Mouse (Mus musculus): ENCODE results near the gene Lurap1. TPM values are rescaled to one million over a fixed set of nuclear protein-coding genes. Genes with fewer than 3 reads are reported as not detected.

Lurap1 gene
- polyA plus RNA-seq, 2 experiments = 0.10 TPM

GRCm38 (mm10) chr4:116133126-116133525, 18.0 kb downstream of the Lurap1 start:
- DNase-seq (ENCODE audit: low read depth in 3 of 3, low spot score in 3 of 3) = no peak
- WGBS (ENCODE audit: insufficient replicate concordance) = 44% methylated on average over 4 of the region's 4 CpGs

GRCm38 (mm10) chr4:116127956-116128355, 23.2 kb downstream of the Lurap1 start:
- no peak overlapping the region for H3K27ac ChIP-seq
- H3K27me3 ChIP-seq (ENCODE audit: control insufficient read depth, insufficient read depth, low read length) = no peaks in the 10 kb centered on the region
- no peaks in the 10 kb centered on the region for H3K9me3 ChIP-seq (ENCODE audit: control insufficient read depth, low read length)
- WGBS (ENCODE audit: insufficient replicate concordance) = 77% methylated on average over 6 of the region's 6 CpGs
- no peak overlapping the region for H3K4me2 ChIP-seq (ENCODE audit: low read depth)
- H3K9ac ChIP-seq (replicated peaks) = no peak overlapping the region
- H3K36me3 ChIP-seq (replicated peaks; ENCODE audit: control insufficient read depth, insufficient read depth, low read depth) = no peaks in the 10 kb centered on the region
- DNase-seq (ENCODE audit: low read depth in 3 of 3, low spot score in 3 of 3) (no peak), ATAC-seq (ENCODE audit: insufficient read depth) (no peak)
- TF ChIP-seq EP300 (IDR thresholded peaks at IDR 0.05; ENCODE audit: low read depth) (no peak), CTCF (IDR thresholded peaks at IDR 0.05; ENCODE audit: low read depth) (no peak)
- peaks cover 6 to 14% of the 10 kb centered on the region in 2 experiments for H3K4me1 ChIP-seq (replicated peaks; ENCODE audit: control insufficient read depth in 2 of 2, insufficient read depth in 2 of 2, low read length in 1 of 2)
- no peak overlapping the region for H3K4me3 ChIP-seq (ENCODE audit: insufficient read depth in 1 of 2, low read depth in 2 of 2, low read length in 2 of 2)

More at GRCm38 (mm10) chr4:116133126-116133525, 18.0 kb downstream of the Lurap1 start:
- no peaks in the 10 kb centered on the region for H3K27me3 ChIP-seq (ENCODE audit: control insufficient read depth, insufficient read depth, low read length)
- H3K36me3 ChIP-seq (replicated peaks; ENCODE audit: control insufficient read depth, insufficient read depth, low read depth) = no peaks in the 10 kb centered on the region
- H3K27ac ChIP-seq = no peak overlapping the region
- H3K9ac ChIP-seq (replicated peaks) = no peak overlapping the region
- TF ChIP-seq CTCF (IDR thresholded peaks at IDR 0.05; ENCODE audit: low read depth) (no peak), EP300 (IDR thresholded peaks at IDR 0.05; ENCODE audit: low read depth) (no peak)
- H3K9me3 ChIP-seq (ENCODE audit: control insufficient read depth, low read length) = no peaks in the 10 kb centered on the region
- H3K4me1 ChIP-seq (replicated peaks; ENCODE audit: control insufficient read depth in 2 of 2, insufficient read depth in 2 of 2, low read length in 1 of 2) = no peaks in the 10 kb centered on the region; a peak in 1 of 4 replicates
- no peak overlapping the region for H3K4me3 ChIP-seq (ENCODE audit: insufficient read depth in 1 of 2, low read depth in 2 of 2, low read length in 2 of 2)
- H3K4me2 ChIP-seq (ENCODE audit: low read depth) = no peak overlapping the region
- no peak for ATAC-seq (ENCODE audit: insufficient read depth)

- WGBS (ENCODE audit: insufficient replicate concordance) = 47% methylated on average over 4 of the region's 4 CpGs
- Histone ChIP-seq H3K27ac (no peak overlapping the region), H3K9ac (replicated peaks) (no peak overlapping the region), H3K4me1 (replicated peaks; ENCODE audit: control insufficient read depth in 2 of 2, insufficient read depth in 2 of 2, low read length in 1 of 2) (peaks cover 8 to 18% of the 10 kb centered on the region in 2 experiments), H3K36me3 (replicated peaks; ENCODE audit: control insufficient read depth, insufficient read depth, low read depth) (no peaks in the 10 kb centered on the region), H3K27me3 (ENCODE audit: control insufficient read depth, insufficient read depth, low read length) (no peaks in the 10 kb centered on the region), H3K4me2 (ENCODE audit: low read depth) (no peak overlapping the region), H3K9me3 (ENCODE audit: control insufficient read depth, low read length) (no peaks in the 10 kb centered on the region), H3K4me3 (ENCODE audit: insufficient read depth in 1 of 2, low read depth in 2 of 2, low read length in 2 of 2) (no peak overlapping the region)
- DNase-seq (ENCODE audit: low read depth in 3 of 3, low spot score in 3 of 3) (peak; percentile 43 to 50 (median 49)), ATAC-seq (ENCODE audit: insufficient read depth) (peak; percentile 24; the same call in 1 of the 2 replicates)
- peak; percentile 49 for TF ChIP-seq EP300 (IDR thresholded peaks at IDR 0.05; ENCODE audit: low read depth)
- no peak for TF ChIP-seq CTCF (IDR thresholded peaks at IDR 0.05; ENCODE audit: low read depth)
These were observed 25.2 kb downstream of the Lurap1 start for GRCm38 (mm10) chr4:116125803-116126386.

- WGBS (ENCODE audit: insufficient replicate concordance) = 5% methylated on average over 24 of the region's 24 CpGs
These were observed 27.3 kb downstream of the Lurap1 start, which contains the start of the genes Rad54l and Pomgnt1 for GRCm38 (mm10) chr4:116123602-116124519. Gene Rad54l (minus strand): TSS chr4:116123690. Gene Pomgnt1 (plus strand): TSS chr4:116123840.

More at GRCm38 (mm10) chr4:116123602-116124519, 27.3 kb downstream of the Lurap1 start, which contains the start of the genes Rad54l and Pomgnt1:
- H3K9me3 ChIP-seq (ENCODE audit: control insufficient read depth, low read length) = no peaks in the 10 kb centered on the region
- peaks cover 8 to 18% of the 10 kb centered on the region in 2 experiments for H3K4me1 ChIP-seq (replicated peaks; ENCODE audit: control insufficient read depth in 2 of 2, insufficient read depth in 2 of 2, low read length in 1 of 2)
- peak within 1 kb of the TSS; percentile 34 for H3K27ac ChIP-seq
- H3K4me3 ChIP-seq (ENCODE audit: insufficient read depth in 1 of 2, low read depth in 2 of 2, low read length in 2 of 2) = peak within 1 kb of the TSS; percentile 80 to 99
- ATAC-seq (ENCODE audit: insufficient read depth) (peak; percentile 97), DNase-seq (ENCODE audit: low read depth in 3 of 3, low spot score in 3 of 3) (peak; percentile 86 to 89 (median 87))
- TF ChIP-seq EP300 (IDR thresholded peaks at IDR 0.05; ENCODE audit: low read depth) (no peak), CTCF (IDR thresholded peaks at IDR 0.05; ENCODE audit: low read depth) (peak; percentile 66)
- no peaks in the 10 kb centered on the region; the same call in 1 of the 2 replicates for H3K36me3 ChIP-seq (replicated peaks; ENCODE audit: control insufficient read depth, insufficient read depth, low read depth)
- H3K27me3 ChIP-seq (ENCODE audit: control insufficient read depth, insufficient read depth, low read length) = no peaks in the 10 kb centered on the region
- peak within 1 kb of the TSS; percentile 85 for H3K9ac ChIP-seq (replicated peaks)
- H3K4me2 ChIP-seq (ENCODE audit: low read depth) = peak within 1 kb of the TSS; percentile 86
